Mouse (Mus musculus) liver, postnatal 0 days (tissue): ENCODE measurements at regions not wholly inside any gene's neighbourhood (a gene's known extent, or its start where the extent isn't known, plus 50 kb on each side); places are given as distances from the start of the nearest gene placed in this dataset.
"Not testable (repeated sequence)": the region's sequence is repeated elsewhere in the genome, so short reads cannot be mapped to it uniquely, and the experiment has no call there.

Experiments used
- ATAC-seq: fragments of 200-750 bp; cut with Nextera tagmentation; 2 replicates; pipeline ENCODE4 v1.8.0; 2017; ENCODE audit warnings: mild to moderate bottlenecking, moderate library complexity
- DNase-seq: peaks from one replicate; pipeline ENCODE4 v3.0.0-alpha.2; 2016
- H3K27ac ChIP-seq: fragments of 300-500 bp; sonication (generic); 2 replicates; pipeline ENCODE4 v1.5.1; 2014; ENCODE audit warnings: antibody characterized with exemption, moderate library complexity, mild to moderate bottlenecking, low read depth
- H3K27me3 ChIP-seq: fragments of 300-500 bp; sonication (generic); 2 replicates; pipeline ENCODE4 v1.6.1; 2014; ENCODE audit warnings: low read length, control low read depth, mixed read lengths; ENCODE audit not compliant: insufficient read depth
- H3K36me3 ChIP-seq: fragments of 300-500 bp; sonication (generic); replicated peaks from 2 replicates; pipeline ENCODE4 v1.6.1; 2014; ENCODE audit warnings: mild to moderate bottlenecking, control low read depth, low read length, moderate library complexity, mixed read lengths; ENCODE audit not compliant: insufficient read depth
- H3K4me1 ChIP-seq: fragments of 300-500 bp; sonication (generic); 2 replicates; pipeline ENCODE4 v1.6.1; 2014; ENCODE audit warnings: antibody characterized with exemption, mild to moderate bottlenecking, control low read depth; ENCODE audit not compliant: insufficient read depth
- H3K4me2 ChIP-seq: fragments of 300-500 bp; sonication (generic); 2 replicates; pipeline ENCODE4 v1.6.1; 2014; ENCODE audit warnings: low read depth, mild to moderate bottlenecking, low read length, moderate library complexity, mixed read lengths
- H3K4me3 ChIP-seq: fragments of 300-500 bp; sonication (generic); 2 replicates; pipeline ENCODE4 v1.5.1; 2014; ENCODE audit warnings: low read depth, low read length
- H3K9ac ChIP-seq: fragments of 300-500 bp; sonication (generic); replicated peaks from 2 replicates; pipeline ENCODE4 v1.6.1; 2014; ENCODE audit warnings: mild to moderate bottlenecking, moderate library complexity
- H3K9me3 ChIP-seq: fragments of 300-500 bp; sonication (generic); 2 replicates; pipeline ENCODE4 v1.6.1; 2016; ENCODE audit warnings: mild to moderate bottlenecking, control low read depth, low read length, mixed read lengths
- CTCF ChIP-seq: sonication (generic); IDR thresholded peaks from 2 replicates; pipeline ENCODE4 v1.5.1; 2016; ENCODE audit warnings: antibody characterized with exemption, low read depth
- EP300 ChIP-seq: IDR thresholded peaks from 2 replicates; pipeline ENCODE4 v1.6.1; 2016; ENCODE audit warnings: antibody characterized with exemption, low read depth, mild to moderate bottlenecking
- WGBS: fragments of 180-500 bp; shearing (Covaris S2); extraction: QIAGEN DNeasy Blood & Tissue Kit; methylation state at CpG from one replicate; pipeline ENCODE4 v1.1.7; 2014; ENCODE audit not compliant: insufficient replicate concordance; 5-methylcytosine and 5-hydroxymethylcytosine counted together

DNA sequence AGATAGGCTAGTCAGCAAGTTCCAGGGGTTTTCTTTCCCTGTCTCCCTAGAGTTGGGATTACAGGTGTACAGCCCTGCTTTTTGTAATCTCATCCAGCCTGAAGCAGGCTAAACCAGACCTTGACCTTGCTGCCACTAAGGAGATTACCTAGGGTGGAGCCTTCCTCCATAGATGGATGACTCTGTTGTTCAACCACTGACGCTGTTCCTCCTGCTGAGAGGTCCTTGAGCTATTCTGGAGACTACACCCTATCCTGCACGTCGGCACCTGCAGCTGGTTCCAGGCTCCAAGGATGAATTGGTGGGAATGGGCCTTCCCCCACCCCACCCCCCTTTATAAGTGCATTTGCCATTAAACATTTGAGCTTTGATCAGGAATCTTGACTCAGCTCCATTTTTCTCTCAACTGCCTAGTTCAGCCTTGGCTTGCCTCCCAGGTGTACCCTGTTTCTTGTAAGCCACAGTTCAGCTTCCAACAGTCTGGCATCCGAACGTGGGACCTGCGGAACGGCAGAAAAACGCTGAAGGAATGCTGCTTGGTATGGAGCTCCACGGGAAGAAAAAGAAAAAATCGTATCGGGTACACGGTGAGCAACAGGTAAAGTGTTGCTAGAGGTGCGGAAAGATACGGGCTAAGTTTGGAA, 131.7 kb upstream of the Ube2e1 start:
- no peak for DNase-seq
- no peak overlapping the region for H3K4me2 ChIP-seq
- no peak for ATAC-seq
- WGBS: 52% methylated on average over 14 of the region's 14 CpGs
- H3K27ac ChIP-seq: no peak overlapping the region
- no peaks in the 10 kb centered on the region for H3K4me1 ChIP-seq
- no peak overlapping the region for H3K4me3 ChIP-seq
- no peak for TF ChIP-seq CTCF
- H3K9me3 ChIP-seq: no peaks in the 10 kb centered on the region
- H3K36me3 ChIP-seq: no peaks in the 10 kb centered on the region
- no peaks in the 10 kb centered on the region for H3K27me3 ChIP-seq
- H3K9ac ChIP-seq: no peak overlapping the region

DNA sequence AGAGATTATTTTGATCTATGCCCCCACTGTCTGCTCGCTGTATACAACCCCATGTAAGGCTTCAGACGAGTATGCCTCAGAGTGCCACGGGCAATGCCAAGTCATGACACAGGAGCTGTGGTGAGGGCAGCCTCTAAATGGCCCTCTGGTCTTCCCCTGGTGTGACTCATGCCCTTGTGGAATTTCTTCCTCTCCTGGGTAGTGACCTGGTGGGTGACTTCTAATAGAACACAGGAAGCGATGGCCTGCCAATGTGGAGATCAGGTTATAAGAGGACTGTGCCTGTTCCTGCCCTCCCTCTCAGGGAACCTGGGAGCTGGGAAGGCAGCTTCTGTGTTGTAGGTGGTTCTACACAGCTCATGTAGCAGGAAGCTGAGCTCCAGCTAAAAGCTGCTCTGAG, 130.7 kb upstream of the Ube2e1 start:
- no peaks in the 10 kb centered on the region for H3K27me3 ChIP-seq
- no peaks in the 10 kb centered on the region for H3K4me1 ChIP-seq
- 76% methylated on average over 4 of the region's 4 CpGs for WGBS
- H3K4me2 ChIP-seq: no peak overlapping the region
- no peaks in the 10 kb centered on the region for H3K36me3 ChIP-seq
- H3K9me3 ChIP-seq: no peaks in the 10 kb centered on the region
- ATAC-seq: no peak
- H3K27ac ChIP-seq: no peak overlapping the region
- no peak for DNase-seq
- H3K4me3 ChIP-seq: no peak overlapping the region
- TF ChIP-seq EP300 (no peak), CTCF (no peak)
- H3K9ac ChIP-seq: no peak overlapping the region

DNA sequence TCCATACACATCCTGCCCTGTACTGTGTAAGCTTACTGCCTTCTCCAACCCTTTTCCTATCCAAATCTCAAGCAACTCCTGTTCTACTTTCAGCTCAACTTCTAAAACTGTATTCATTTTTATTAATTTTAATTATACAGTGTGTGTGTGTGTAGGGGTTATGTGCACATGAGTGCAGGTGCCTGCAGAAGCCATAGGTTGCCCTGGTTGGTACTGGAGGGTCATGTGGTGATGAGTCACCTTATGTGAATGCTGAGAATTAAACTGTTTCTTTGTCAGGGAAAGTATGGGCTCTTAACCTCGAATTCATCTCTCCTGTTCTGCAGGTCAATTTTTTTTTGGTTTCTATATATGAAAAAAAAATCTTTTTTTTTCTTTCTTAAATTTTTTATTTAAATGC, 117.0 kb upstream of the Ube2e1 start:
- Histone ChIP-seq H3K4me1 (no peaks in the 10 kb centered on the region), H3K4me2 (no peak overlapping the region), H3K36me3 (no peaks in the 10 kb centered on the region), H3K27ac (no peak overlapping the region), H3K4me3 (no peak overlapping the region), H3K27me3 (no peaks in the 10 kb centered on the region), H3K9me3 (no peaks in the 10 kb centered on the region), H3K9ac (no peak overlapping the region)
- 57% methylated on average over 1 of the region's 1 CpGs for WGBS
- TF ChIP-seq CTCF (no peak), EP300 (no peak)
- DNase-seq: no peak
- no peak for ATAC-seq

DNA sequence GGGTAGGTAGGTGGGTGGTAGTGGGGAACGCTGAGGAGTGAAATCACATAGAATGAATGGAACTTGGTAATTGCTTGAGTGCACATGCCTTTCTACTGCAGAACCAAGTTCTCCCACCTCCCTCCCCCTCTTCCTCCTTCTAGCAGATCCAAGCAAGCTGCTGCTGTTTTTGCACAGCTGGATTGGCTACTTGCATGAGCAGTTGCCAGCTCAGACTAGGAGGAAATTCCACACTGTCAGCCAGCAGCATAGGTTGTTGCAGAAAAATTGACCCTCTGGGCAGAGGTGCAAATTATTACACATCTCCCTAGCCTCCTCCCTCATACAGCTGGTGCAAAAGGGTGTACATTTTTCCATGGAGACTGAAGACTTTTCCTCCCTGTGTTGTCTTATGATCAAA, 112.8 kb upstream of the Ube2e1 start:
- no peak for TF ChIP-seq EP300
- no peak for TF ChIP-seq CTCF
- no peak for DNase-seq
- Histone ChIP-seq H3K9ac (no peak overlapping the region), H3K4me2 (no peak overlapping the region), H3K4me3 (no peak overlapping the region), H3K4me1 (no peaks in the 10 kb centered on the region), H3K27ac (no peak overlapping the region), H3K36me3 (no peaks in the 10 kb centered on the region), H3K9me3 (no peaks in the 10 kb centered on the region), H3K27me3 (no peaks in the 10 kb centered on the region)
- ATAC-seq: no peak
- WGBS: 78% methylated on average over 1 of the region's 1 CpGs

DNA sequence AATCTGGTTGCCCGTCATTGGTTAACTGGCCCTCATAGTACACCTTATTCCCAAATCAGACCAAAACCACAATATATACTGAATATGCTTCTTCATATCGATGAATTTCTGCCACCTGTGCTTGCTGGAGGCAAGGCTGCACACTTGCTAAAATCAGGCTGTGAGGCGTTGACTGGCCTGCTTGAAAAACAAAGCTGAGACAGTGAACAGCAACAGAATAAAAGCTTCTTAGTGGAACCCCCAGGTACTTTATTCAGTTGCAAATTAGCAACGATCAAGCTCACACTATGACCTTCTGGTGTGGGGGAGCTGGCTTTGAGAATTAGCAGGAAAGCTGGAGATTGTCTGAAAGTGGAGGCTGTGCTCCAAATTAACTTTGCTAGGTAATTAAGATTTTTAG, 97.3 kb upstream of the Ube2e1 start:
- DNase-seq, H3K9ac ChIP-seq, H3K4me2 ChIP-seq, H3K4me3 ChIP-seq, ATAC-seq, H3K27ac ChIP-seq, H3K9me3 ChIP-seq, H3K27me3 ChIP-seq, H3K4me1 ChIP-seq, H3K36me3 ChIP-seq: not testable (repeated sequence)
- WGBS: 51% methylated on average over 4 of the region's 4 CpGs

DNA sequence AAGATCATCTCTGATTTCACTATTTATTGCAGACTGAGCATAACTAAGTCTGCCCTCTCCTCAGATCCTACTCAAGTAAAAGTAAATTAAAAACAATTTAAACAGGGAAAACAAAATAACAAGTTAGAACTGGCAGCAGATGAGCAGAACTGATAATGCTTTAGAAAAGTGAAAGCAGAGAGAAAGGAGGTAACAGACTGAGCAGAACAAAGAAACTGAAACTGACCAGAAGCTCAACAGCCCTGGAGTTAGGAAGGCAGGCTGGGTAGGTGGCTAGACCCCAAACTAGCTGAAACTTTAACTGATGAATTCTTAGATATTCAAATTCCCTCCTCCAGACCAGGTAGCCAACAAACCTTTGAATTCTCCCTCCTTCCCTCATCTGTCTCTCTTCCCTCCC, 94.2 kb upstream of the Ube2e1 start:
- no peak overlapping the region for H3K4me3 ChIP-seq
- H3K9me3 ChIP-seq: no peaks in the 10 kb centered on the region
- no peaks in the 10 kb centered on the region for H3K36me3 ChIP-seq
- H3K27me3 ChIP-seq: no peaks in the 10 kb centered on the region
- no peak overlapping the region for H3K27ac ChIP-seq
- ATAC-seq (no peak), DNase-seq (no peak)
- no peaks in the 10 kb centered on the region for H3K4me1 ChIP-seq
- TF ChIP-seq EP300 (no peak), CTCF (no peak)
- no peak overlapping the region for H3K9ac ChIP-seq
- H3K4me2 ChIP-seq: no peak overlapping the region

DNA sequence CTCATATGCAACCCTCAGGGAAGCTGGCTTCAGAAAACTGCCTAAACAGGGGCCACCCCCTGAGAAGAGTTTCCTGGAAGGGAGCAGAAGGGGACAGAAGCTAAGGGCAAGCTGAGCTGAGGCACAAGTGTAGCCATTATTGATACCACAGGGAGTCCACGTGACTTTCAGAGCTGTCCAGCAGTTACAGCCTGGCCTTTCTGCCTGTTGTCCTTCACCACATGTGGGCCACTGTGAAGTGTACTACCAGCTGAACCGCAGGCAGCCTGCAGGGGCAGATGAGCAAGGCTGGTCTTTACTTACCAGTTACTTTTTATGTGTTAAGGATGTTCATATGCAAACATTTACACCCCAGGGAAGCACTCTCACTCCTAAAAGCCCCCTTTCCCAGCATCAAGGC, 85.2 kb upstream of the Ube2e1 start:
- Histone ChIP-seq H3K27me3 (no peaks in the 10 kb centered on the region), H3K9ac (no peak overlapping the region), H3K36me3 (no peaks in the 10 kb centered on the region), H3K27ac (no peak overlapping the region), H3K4me2 (no peak overlapping the region), H3K4me3 (no peak overlapping the region), H3K9me3 (no peaks in the 10 kb centered on the region), H3K4me1 (no peaks in the 10 kb centered on the region)
- TF ChIP-seq CTCF (no peak), EP300 (no peak)
- DNase-seq (no peak), ATAC-seq (no peak)
- 20% methylated on average over 2 of the region's 2 CpGs for WGBS
